Mouse (Mus musculus) CH12F3 (cell line): ENCODE measurements around the gene Nr0b2.
"Not testable (repeated sequence)": the region's sequence is repeated elsewhere in the genome, so short reads cannot be mapped to it uniquely, and the experiment has no call there.

Experiments
- in situ Hi-C: fragments of 300-500 bp; cut with MboI; formaldehyde crosslinking; loops from 2 replicates; pipeline ENCODE4 v1.14.3; 2020; ENCODE audit warnings: low sequenced_read_pairs

Gene Nr0b2

DNA sequence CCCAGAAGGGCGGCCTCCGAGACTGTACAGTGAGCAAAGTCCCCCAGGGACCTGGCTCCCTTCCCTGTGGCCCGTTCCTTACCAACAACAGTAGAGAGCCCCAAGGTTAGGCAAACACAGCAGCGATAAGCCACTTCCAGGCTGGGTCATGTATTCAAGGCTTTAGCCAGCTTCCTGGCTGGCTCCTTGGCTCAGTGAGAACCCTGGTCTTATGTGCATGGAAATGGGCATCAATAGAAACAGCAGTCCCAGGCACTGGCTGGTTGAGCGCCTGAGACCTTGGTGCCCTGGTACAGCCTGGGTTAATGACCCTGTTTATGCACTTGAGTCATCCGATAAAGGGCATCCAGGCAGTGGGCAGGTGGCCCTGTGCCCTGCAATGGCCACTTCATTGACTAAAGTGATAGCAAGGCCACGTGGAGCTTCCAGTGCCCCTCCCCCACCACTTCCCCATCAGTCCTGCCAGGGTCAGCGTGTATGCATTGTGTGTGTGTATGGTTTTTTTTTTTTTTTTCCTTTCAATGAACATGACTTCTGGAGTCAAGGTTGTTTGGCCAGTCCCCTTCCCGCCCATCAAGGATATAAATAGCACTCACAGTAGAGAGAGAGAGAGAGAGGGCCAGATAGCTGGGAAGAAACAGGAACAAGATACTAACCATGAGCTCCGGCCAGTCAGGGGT, at the start of gene Nr0b2:
TSS of gene Nr0b2 (plus strand) at position 609 of the 680 bp plus-strand sequence.
- in situ Hi-C loops = no loop called here

- in situ Hi-C loops = no loop called here
These were observed 48.9 kb upstream of the Nr0b2 start for GRCm38 (mm10) chr4:133504300-133504699.

- in situ Hi-C loops = no loop called here
These were observed 48.3 kb upstream of the Nr0b2 start for GRCm38 (mm10) chr4:133504755-133505485.

DNA sequence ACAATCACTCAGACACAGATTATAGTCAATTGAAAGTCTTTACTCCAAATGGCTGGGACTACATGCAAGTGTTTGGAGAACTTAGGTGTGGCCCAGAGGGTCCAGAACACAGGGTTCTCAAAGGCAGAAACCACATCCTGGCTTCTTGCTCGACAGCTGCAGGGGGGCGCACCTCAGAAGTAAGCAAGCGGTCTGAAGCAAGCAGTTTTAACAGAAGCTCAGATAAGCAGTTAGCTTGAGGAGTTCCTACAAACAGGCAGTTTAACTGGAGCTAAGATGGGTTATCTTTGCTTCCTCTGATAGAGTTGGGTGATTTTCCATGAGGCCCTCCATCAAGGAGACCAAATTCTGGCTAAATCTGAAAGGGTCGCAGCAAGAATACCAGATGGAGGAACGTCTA, 46.6 kb upstream of the Nr0b2 start:
- in situ Hi-C loops = no loop called here

DNA sequence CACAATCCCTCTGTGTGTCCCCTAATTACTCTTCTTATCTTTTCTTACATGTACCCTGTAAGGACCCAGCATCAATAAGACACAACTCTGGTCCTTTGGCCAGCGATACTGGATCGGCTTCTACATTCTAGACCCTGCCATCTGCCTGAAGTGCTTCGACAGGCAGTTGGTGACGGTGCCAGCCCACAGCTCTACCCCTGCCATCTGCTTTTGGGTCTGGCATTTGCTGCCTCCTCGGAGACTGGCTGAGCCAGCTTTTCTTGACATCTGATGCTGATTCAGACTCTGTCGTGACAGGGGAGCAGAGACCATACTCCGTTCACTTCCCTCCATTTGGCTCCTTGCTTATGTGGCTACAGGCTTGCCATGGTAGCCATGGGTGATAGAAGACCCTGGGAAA, 44.2 kb upstream of the Nr0b2 start:
- in situ Hi-C loops = no loop called here

GRCm38 (mm10) chr4:133511050-133511449, 42.1 kb upstream of the Nr0b2 start:
- in situ Hi-C loops = no loop called here

- in situ Hi-C loops = not testable (repeated sequence)
These were observed 40.7 kb upstream of the Nr0b2 start for GRCm38 (mm10) chr4:133512511-133512910.

DNA sequence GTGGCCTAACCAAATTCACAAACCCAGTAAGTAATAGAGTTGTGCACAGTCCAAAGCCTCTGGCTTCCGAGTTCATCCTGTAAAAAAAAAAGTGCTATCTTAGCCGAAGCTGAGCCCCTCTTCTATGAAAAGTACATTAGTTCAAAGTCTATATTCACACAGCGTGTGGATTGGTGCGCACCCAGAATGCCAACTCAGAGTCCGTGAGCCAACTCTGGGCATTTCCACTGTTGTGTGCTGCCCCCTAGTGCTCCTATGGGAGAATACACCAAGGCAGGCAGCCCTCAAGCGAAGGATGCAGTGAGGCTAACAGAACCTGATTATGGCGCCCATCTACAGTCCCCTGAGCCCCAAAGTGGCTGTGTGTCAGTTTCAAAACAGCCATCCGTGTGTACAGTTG, 40.2 kb upstream of the Nr0b2 start:
- in situ Hi-C loops = no loop called here

- in situ Hi-C loops = no loop called here
These were observed 34.4 kb upstream of the Nr0b2 start, which contains the start of gene Kdf1 for GRCm38 (mm10) chr4:133518601-133519368. TSS of gene Kdf1 (plus strand) at chr4:133518963.

- in situ Hi-C loops = no loop called here
These were observed 33.9 kb upstream of the Nr0b2 start for GRCm38 (mm10) chr4:133519369-133519665.

DNA sequence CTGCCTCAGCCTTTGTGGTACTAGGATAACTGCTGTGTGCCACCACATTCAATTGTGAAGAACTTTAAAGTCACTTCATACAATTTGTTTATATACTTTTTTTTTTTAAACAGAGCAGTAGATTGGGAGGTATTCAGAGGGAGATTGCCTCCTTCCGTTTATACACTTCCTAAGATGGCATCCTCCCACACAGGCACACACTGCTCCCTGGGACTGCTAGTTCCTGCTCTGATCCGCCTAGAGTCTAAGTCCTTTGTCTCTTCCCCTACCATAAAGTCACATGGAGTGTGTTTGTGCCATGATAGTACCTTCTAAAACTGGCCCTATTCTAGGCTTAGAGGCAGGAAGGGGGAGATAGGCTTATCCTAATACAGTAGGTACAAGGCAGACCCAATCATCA, 31.7 kb upstream of the Nr0b2 start:
- in situ Hi-C loops = no loop called here

DNA sequence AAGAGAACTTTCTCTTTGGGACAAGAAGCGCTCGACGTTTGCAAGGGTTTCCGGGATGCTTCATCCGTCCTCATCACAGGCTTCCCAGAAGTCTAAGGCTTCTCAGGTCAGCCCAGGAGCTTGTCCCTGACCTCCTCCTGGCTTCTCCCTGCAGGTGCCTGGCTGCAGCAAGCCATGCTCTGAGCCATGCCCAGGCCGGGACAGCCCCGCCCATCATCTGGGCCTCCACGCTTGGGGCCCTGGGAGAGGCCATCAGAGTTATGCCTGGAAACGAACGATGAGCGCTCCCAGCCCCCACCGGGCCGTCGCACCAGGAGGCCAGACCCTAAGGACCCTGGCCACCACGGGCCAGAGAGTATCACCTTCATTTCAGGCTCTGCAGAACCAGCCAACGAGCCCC, 25.4 kb upstream of the Nr0b2 start:
- in situ Hi-C loops = no loop called here

GRCm38 (mm10) chr4:133532777-133533176, 20.4 kb upstream of the Nr0b2 start:
- in situ Hi-C loops = no loop called here

DNA sequence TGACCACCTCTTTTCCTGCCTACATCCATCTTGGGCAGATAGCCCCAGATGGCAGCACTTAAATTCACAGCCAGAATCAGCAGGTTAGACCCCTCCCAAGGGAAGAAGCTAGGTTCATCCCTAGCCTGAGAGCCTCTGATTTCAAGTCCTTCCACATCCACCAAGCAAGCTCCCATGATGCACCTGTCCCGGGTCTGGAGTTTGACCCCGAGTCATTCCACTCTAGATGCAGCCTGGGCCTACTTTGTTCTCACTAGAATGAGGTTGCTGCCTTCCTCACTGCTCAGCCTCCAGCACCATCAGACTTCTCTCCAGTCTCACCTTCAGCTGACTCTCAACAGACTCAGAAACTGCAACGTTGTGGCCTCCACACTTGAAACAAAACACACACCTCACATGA, 17.1 kb upstream of the Nr0b2 start:
- in situ Hi-C loops = no loop called here

DNA sequence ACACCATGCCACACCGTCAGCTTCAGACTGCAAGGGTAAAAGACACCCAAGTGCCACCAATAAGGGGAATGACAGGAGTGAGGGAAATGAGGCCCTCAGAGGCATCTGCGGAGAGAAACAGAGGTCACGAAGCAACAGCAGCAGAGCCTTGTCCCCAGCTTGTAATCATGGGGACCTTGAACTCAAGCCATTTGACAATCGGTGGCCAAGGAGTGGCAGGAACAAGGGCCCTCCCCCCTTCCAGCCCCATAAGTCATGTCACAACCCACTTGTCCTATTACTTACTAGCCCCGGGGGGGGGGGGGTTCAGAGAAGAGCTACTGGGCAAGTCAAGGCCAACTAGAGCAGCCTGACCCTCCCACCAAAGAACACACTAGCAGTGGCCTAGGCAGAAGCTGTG, 16.5 kb upstream of the Nr0b2 start:
- in situ Hi-C loops = no loop called here

DNA sequence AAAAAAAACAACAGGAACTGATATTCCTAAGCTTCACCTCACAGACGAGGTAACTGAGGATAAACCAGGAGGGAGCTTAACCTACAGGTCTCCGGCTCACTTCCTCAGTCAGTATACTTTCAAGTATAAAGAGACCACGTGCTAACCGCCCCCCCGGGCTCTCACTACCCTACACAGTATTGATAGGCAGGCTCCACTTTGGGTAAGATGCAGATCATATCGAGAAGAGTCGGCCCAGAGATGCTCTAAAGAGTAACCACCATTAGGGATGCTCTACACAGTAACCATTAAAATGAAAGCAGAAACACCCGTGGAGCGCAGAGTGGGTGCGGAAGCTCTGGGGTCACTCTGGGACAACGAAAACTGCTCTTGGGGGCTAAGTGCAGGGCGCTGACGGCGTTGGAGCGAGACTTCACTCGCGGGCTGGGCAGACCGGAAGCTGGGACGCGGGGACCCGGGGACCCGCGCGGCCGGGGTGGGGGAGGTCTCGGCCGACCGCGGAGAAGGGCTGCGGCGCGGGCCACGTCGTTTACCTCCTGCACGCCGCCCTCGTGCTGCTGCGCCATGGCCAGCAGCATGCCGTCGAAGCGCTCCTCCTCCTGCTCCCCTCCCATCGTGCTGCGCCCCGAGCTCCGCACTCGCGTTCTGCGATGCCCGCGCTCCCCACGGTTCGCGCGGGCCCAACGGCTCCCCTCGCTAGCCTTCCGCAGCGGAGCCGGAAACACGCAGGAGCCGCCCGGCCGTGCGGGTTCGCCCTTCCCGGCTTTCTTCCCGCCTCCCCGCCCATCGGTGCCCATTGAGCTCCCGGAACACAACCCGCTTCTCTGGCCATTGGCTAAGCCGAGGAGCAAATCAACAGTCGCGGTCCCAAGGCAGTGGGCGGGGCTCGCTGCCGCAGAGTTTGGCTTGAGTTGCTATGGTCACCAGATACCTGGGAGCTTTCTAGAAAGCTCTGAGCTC, 7.6 kb upstream of the Nr0b2 start, which contains the start of gene Nudc:
TSS of gene Nudc (minus strand) at position 725 of the 960 bp plus-strand sequence.
- in situ Hi-C loops = no loop called here

- in situ Hi-C loops = no loop called here
These were observed 1.1 kb upstream of the Nr0b2 start for GRCm38 (mm10) chr4:133552029-133552428.

GRCm38 (mm10) chr4:133553448-133554330, 513 bp downstream of the Nr0b2 start:
- in situ Hi-C loops = no loop called here

GRCm38 (mm10) chr4:133557041-133557717, 4.0 kb downstream of the Nr0b2 start:
- in situ Hi-C loops = no loop called here
